Mouse (Mus musculus) T-helper 1 cell (primary cell): ENCODE data around the gene Pbx3.

Experiments used
- in situ Hi-C: fragments of 300-600 bp; cut with MboI, MseI; formaldehyde crosslinking; loops from one replicate; pipeline ENCODE4 v1.15.1; 2025; ENCODE audit warnings: high pct_unique_total_duplicates

Gene Pbx3

DNA sequence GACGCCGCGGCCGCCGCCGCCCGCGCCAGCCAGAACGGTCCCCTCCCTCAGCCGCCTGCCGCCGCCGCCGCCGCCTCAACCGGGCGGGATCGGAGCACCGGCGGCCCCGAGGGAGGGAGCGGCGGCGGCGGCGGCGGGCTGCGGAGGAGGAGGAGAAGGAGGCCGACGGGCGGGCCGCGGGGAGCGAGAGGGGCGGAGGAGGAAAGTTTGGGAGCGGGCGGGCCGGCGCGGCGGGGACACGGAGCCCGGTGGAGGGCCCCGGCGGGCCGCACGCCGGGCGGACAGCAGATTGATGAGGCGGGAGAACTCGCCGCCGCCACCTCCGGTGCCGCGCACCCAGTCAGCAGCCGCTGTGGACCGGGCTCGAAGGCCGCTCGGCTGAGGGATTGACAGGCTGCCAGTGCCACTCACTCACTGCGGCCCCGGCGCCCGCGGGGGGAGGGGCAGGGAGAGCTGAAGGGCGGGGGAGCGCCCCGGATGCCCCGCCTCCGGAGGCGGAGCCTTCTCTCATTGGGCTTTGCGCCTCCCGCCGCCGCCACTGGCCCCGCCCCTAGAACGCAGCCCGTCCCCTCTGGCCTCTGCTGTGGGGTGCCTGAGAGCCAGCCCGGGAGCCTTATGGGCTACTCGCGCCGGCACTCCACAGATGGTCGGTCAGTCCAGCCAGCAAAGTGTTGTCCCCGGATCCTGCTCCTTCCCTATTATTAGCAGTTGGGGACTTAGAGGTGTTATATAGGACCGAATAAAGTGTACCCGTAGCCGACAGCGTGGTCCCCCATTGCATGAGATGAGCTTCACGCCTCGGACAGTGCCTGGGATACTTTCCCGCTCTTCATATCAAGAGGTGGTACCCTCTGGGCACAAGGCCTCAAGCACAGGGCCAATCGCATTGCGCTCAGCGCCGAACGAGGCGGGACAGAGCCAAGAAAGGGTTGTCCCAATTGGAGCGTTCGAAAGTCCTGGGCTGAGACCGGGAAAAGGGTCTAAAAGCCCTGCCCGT, at the start of gene Pbx3:
TSS of gene Pbx3 (minus strand) at position 838 of the 997 bp plus-strand sequence.
- in situ Hi-C loops, result loop anchor here (5.0 kb wide), 1 partner anchor 35 kb away; the partner anchor contains the start of gene Mapkap1

DNA sequence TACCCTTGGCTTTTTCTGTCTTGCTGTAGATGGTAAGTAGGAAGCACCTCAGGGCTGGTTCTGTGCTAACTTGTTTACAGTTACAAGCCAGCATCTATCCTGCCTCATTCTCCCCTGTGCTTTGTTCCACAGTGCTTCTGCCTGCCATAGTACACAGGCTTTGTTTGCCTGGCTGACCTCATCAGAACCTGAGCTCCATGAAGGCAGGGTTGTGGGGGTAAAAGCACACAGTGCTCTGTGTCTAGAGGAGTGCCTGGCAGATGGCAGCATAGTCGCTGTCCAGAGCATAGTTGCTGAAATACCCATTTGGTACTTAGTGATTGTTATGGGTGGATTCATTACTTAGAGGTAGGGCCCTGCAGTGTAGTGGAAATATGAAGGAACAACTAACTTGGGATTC, 47.3 kb upstream of the Pbx3 start:
- in situ Hi-C loops, result no loop called here

DNA sequence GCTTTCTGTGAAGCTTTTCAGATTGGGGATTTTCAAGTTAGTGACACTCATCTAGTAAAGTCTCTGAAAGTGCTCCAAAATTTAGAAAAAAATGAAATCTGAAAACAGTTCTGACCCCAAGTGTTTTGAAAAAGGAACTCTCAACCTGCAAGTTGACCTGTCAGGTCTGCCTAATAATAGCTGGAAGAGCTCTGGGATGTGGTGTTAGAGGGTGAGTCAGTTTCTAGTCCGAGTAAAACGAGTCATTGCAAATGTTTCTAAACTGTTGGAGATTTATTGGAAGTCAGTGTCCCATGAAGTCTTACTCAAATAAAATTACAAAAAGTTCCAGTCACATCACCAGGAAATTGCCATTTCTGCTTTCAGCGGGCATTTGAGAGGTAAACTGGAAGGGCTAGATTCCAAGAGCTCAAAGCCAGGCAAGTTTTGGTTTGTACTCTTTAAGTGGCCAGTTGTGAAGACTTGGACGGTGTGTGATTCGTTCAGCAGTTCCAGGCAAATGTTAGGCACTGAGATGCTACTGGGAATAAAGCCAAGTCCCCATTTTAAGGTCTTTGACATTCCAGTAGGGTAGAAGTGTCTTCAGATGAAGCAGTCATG, 36.9 kb upstream of the Pbx3 start:
- in situ Hi-C loops, result loop anchor here (5.0 kb wide), 1 partner anchor 38 kb away; the partner anchor contains the start of gene Pbx3

DNA sequence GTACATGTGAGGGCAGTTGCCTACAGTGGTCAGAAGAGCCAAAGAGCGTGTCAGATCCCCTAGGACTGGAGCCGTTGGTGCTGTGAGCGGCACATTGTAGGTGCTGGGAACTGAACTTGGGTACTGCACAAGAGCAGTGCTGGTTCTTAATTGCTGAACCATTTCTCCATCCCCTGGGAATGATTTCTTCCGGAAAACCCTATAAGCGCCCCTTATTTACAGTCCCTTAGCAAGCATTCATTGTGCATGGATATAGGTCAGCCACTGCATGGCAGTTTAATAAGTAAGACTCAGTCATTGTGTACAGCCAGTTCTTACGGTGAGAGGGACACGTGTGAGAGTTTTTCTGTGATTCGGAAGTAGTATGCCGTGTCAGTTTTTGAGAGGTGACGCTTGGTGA, 35.4 kb upstream of the Pbx3 start:
- in situ Hi-C loops, result loop anchor here (5.0 kb wide), 1 partner anchor 36 kb away; the partner anchor contains the start of gene Pbx3

DNA sequence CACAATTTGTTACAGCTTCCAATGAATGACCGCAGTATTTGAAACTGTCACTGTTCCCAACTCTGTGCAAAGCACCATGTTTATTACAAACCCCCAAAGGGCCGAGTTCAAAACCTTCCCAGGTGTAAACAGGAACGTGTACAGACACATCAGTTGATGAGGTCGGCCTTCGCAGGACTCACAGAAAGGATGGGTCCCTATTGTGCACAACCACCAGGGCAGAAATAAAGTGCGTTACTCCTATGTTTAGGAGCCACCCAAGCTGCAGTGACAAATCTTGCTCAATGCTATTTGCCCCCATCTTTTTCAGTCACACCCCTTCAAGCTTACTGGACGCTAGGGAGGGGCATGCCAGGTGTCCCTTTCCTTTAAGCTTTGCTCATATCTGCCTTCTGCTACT, 34.7 kb upstream of the Pbx3 start:
- in situ Hi-C loops, result loop anchor here (5.0 kb wide), 1 partner anchor 35 kb away; the partner anchor contains the start of gene Pbx3

DNA sequence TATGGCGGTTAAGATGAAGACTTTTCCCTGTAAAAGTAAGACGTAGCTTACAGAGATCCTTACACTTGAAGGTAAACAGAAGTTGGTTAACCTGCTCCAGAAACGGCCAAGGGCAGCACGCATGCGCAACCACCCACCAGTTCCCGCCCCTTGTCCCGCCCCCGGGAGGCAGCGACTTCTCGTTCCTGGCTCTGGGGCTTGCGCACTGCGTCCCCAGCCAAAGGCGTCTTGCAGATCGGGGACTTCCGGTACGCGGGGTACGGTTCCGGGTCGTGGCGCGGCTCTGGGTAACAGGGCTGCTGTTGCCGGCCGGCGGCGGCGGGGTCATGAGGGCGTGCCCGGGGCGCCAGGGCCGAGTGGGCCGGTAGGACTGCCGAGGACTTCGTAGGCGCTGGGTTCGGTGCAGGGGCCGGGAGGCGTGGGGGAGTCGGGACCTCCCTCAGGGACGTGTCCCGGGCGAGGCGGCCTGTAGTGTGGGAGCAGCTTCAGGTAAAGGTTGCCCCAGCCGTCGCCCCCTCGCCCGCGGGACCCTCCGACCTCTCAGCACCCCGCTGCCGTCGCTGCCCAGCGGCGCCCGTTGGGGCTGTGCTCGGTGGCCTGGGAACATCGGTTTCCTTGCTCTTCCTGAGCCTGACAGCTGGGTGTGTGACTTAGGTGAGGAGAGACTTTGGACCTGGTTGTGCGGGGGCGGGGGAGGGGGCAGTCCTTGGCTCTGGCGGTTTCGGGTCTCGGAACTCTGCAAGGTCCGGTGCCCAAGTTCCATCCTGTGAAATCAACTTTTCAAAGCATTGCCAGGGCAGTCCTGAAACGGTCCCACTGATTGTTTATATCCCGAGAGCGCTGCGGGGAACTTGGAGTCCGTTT, 33.9 kb upstream of the Pbx3 start, which contains the start of gene Mapkap1:
TSS of gene Mapkap1 (plus strand) at position 171 of the 864 bp plus-strand sequence.
- in situ Hi-C loops, result loop anchor here (5.0 kb wide), 1 partner anchor 35 kb away; the partner anchor contains the start of gene Pbx3

DNA sequence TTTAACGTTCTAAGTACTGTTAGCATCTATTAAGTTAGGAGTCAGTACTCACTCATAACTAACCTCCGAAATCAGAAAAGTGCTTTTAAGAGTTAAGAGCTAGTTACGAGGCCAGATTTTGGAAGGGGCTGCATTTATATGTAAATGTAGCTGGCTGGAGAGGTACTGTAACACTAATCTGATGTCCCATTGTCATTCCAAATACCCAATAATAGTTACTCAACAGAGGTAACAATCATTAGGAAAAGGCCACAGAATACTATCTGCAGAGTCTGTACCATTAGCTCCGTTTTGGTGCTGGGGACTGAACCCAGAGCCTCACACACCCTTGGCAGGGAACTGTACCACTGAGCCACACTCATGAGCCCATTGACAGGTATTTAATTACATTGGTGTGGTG, 26.6 kb upstream of the Pbx3 start:
- in situ Hi-C loops, result no loop called here

DNA sequence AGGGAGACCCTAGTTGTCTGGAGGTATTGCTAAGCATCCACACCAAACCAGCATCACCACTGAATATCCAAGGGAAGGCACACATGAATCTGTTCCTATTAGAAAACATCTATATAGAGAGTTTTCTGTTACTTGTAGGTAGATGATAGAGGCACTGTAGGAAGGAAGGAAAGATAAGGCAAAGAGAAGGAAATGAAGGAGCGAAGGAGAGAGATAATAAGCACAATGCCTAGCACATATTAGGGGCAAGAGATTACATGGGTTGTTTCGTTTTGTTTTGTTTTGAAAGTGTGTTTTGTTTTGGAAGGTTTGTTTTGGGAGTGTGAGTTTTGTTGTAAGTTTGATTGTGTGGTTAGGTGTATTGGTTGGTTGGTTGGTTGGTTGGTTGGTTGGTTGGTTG, 6.0 kb upstream of the Pbx3 start:
- in situ Hi-C loops, result no loop called here

DNA sequence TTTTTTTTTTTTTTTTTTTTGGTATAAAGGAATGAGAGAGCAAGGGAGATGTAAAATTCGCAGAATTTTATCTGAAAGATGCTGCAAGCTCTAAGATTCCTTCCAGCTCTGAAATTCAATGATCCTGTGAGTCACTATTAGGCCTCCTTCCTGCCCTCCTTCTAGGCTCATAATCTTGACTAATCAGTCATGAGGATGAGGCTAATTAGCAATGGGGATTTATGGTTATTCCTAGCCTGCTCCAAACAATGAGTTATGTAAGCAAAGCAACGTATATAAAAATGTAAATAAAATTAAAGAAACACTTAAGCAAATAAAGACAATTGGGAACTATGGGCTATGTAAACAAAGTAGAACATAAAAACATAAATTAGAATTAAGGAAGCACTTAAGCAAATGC, 1.4 kb upstream of the Pbx3 start:
- in situ Hi-C loops, result loop anchor here (5.0 kb wide), 1 partner anchor 33 kb away; the partner anchor contains the start of gene Mapkap1

DNA sequence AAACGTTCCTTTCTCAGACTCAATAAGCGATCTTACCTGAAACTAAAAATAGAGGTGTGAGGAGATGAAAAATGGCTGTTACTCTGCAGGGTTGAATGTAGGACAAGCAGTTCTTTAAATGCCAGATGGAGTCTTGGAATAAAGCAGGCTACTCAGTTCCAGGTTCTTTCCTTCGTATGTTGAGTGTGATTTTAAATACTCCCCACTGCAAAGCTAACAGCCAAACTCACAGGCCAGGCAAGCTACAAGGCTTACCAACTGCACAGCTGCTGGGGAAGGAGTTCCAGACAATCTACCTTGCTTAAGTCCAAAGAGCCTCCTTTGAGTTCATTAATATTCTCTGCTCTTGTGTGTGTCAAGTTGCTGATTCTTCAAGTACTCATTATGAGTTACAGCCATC, 944 bp upstream of the Pbx3 start:
- in situ Hi-C loops, result loop anchor here (5.0 kb wide), 1 partner anchor 33 kb away; the partner anchor contains the start of gene Mapkap1

DNA sequence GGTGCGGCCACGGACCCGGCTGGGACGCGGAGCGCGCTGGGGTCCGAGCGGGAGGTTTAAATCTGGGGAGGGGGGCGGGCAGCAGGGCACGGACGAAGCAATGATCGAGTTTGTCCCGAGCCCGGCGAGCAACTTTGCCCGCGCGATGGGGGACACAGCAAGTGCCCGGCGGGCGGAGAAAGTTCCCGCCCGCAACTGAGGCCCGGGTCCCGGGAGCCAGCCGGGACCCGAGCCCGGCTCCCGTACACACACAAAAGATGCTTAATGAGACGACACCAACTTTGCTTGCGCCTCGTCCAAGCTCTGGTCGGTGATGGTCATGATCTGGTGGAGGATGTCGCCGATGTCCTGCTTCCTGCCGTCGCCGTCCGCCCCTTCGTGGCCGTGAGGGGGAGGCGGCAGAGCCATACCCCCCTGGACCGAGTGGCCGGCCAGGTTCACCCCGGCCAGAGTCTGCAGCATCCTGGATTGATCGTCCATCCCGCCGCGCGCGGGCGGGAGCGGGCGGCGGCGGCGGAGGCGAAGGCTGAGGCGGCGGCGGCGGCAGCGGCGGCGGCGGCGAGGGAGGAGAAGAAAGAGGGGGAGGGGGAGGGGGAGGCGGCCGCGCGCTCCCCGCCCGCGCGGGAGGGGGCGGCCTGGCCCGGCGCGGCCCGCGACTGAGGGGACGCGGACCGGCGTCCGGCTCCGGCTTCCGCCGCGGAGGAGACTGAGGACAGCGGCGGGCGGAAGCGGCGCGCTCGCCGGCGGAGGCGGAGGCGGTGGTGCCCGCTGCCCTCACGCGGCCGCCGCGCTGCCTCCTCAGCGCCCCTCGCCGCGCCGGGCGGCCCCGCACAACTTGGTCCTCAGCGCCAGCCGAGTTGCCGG, 1.3 kb downstream of the Pbx3 start:
- in situ Hi-C loops, result loop anchor here (5.0 kb wide), 1 partner anchor 36 kb away; the partner anchor contains the start of gene Mapkap1

DNA sequence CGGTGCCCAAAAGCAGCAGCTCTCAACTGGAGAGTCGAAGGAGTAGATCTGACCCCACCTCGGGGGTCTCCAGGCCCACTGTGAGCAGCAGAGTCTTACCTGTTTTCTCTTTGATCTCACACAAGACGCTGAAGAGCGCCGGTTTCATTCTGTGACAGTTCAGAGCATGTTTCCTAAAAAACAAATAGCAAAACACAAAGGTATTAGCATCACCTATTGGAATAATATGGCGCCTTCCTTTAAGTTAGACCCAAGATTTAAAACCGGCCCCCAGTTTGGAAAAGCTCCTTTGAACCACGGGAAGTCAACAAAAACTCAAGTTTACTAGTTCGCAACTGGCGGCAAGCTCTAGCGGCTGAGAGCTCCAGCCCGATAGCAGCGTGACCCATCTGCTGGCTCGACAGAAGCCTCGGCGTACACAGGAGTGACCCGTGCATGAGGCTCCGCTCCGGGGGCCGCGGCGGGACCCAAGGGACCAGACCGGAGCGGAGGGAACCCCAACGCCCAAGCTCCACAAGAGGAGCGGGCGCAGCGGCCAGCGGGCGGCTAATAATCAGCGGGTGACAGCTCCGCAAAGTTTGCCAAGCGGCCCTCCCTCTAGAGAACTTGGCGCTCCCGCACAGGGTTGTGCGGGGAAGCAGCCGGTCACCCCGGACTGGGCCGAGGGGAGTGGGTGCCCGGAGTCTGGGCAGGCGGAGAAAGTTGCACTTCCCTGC, 2.1 kb downstream of the Pbx3 start:
- in situ Hi-C loops, result loop anchor here (5.0 kb wide), 1 partner anchor 36 kb away; the partner anchor contains the start of gene Mapkap1

DNA sequence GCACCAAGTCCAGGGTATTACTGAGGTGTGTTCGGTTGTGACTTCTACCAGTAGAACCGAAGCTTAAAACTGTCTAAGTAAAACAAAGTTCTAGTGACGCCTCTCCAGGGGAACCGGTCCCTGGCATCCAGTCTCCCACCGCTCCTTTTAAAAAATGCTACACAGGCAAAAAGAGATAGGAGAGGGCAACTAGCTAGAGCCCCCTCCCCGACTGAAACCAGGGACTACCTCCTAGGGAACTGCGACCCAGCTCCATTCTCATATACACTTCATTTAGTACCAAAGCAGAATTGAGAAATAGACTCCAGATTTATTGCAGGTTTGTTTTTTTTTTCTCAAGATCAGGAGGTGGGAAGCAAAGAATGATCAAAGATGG, 2.6 kb downstream of the Pbx3 start:
- in situ Hi-C loops, result loop anchor here (5.0 kb wide), 1 partner anchor 37 kb away; the partner anchor contains the start of gene Mapkap1

DNA sequence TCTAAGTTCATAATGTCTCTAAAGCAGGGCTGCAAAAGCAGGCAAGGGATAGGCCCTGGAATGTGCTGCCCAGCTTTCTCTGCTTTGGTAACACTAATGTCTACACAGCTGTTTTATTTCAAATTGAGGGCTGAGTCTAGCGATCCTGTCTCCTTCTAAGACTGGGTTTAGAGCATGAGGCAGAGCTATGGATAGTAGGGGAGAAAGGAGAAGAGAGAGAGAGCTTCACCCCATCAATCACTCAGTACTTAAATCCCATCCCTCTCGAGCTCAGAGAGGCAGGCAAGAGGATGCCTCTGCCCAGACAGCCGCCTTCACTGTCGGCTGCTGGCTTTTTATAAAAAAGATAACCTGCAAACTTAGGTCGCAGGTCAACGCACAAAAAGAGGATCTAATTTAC, 4.5 kb downstream of the Pbx3 start:
- in situ Hi-C loops, result no loop called here

DNA sequence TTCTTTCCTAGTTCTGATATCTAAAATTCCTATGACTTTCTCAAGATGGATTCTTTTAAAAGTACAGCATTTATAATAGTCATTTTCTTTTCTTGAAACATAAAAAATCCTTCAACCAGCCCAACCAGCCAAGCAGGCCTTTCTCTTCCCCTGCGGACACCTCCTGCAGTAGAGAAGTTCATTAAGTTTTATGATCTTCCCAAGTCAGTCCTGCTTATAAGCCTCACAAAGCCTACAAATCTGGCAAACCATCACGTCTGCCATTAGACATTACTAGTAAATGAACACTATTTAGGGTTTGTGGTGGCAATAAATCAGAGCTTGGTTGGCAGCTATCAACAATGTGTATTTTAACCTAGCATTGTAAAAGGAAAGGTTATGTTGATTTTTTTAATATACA, 5.9 kb downstream of the Pbx3 start:
- in situ Hi-C loops, result no loop called here

DNA sequence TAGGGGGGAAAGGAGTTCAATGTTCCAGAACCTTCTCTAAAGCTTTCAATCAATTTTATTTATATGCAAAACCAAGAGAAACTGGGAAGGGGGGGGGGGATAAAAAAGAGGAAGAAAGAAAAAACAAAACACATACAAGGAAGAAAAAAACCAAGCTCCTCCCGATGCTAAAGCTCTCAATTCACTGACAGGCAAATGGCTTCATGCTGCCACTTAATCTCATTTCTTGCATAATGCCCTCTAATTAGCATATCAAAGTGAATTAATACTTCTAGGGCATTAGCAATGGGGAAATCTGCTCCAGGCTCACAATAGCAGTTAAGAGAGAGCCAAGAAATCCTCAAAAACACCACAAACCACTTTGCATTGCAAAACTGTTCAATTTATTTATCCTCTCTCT, 9.3 kb downstream of the Pbx3 start:
- in situ Hi-C loops, result no loop called here

DNA sequence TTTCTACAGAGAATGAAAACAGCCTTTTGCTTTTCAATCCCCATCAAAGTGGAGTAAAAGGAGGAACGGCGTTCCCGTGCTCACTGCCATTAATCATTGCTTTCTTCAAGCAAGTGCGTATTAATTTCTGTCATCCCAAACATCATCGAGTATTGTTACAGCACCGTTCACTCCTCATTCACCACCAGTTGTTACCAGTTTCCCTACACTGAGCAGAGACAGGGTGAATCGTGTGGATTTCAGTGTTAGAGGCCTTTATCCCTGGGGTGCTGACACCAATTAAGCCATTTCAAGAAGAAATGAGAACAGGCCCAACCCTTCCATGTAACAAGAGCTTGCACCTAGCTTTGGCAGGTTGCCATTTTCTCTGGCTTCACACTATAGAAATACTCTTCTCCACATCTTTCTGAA, 17.1 kb downstream of the Pbx3 start:
- in situ Hi-C loops, result no loop called here

DNA sequence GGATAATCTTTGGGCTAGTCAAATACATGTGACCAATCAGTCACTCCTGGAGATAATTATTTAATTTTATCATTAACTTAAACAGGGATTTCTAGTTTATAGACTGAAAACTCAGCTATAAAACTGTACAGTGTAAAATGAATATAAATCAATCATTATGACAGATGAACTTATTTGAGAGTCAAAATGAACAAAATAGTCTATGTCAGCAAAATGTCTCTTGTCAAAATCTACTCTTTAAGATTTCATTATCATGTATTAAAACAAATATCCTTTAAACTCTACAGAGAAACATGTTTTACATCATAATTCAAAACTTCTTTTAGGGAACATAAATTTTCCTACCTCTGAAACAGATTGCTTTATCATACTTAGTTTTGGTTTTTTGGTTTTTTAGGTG, 20.9 kb downstream of the Pbx3 start:
- in situ Hi-C loops, result no loop called here

DNA sequence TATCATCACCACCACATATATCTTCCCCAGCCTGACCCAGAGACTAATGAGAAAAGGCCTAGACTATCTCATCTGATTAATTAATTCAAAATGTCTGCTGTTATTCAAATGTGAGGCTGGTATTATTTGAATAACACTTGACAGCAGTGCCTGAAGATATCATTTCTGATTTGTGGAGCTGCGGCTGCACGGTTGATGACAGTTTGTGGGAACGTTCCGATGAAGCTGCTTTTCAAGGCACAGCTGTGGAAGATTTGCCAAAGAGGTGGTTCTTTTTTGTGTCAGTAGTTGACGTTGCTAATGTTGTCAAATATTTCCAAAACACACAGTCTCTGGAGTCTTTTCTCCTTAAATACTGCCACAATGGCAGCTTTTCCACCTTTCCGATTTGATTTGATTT, 25.8 kb downstream of the Pbx3 start:
- in situ Hi-C loops, result no loop called here

DNA sequence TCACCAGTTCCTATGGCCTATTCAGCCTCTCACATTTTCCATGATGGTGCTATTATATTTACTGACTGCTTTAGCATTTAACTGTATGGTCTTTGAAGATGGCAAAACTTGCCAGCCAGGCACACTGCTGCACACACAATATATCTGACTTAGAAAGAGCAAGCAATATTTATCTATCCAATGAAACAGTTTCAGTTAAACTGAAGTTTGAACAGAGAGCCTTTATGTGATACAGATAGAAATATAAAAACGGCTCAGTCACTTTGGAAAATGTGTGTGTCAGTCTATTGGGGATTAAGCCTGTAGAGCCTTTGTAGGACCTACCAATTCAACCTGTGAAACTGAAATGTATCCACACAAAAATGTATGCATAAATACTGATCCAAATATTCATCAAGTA, 74.3 kb downstream of the Pbx3 start:
- in situ Hi-C loops, result no loop called here
